Mouse (Mus musculus) NIH3T3 (cell line): ENCODE measurements around the gene Lima1.
A peak's percentile ranks its signal among the peaks of the same experiment; 100 is the strongest.

Experiments
- DNase-seq: peaks from one replicate; pipeline ENCODE4 v3.0.0-alpha.2; 2012; ENCODE audit warnings: low read depth

Lima1 gene

DNA sequence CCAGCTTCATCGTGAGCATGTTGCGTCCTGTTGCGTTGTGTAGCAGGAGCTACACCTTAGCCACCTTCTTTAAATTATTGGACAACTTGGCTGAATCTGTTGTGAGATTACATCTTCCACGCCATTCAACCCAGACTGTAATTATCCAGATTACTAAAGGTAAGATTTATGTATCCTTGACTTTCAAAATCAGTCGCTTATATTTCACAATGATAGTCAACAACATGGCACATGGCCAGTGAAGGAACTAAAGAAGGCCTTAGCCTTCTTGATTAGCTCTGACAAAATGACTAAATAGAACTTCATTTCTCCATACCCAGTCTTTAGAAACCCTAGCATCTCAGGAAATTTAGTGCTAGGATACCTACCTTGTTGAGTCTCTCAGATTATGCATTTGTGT lies 142.1 kb downstream of the Lima1 start:
- peak; percentile 29 for DNase-seq

DNA sequence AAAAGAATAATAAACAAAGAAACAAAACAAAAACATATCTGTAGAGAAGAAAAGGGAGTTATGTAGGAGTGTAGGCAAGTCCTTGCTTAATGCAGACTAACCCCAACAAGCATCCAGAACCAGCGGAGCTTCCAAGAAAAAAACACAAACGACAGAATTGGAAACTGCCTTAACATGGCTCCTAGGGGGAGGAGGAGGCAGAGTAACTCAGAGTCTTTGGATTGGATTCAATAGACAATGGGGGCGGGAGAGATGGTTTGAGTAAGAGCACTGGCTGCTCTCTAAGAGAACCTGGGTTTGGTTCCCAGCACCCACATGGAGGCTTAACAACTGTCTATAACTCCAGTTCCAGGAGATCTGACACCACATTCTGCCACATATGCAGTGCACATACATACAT lies 143.6 kb downstream of the Lima1 start:
- no peak for DNase-seq

DNA sequence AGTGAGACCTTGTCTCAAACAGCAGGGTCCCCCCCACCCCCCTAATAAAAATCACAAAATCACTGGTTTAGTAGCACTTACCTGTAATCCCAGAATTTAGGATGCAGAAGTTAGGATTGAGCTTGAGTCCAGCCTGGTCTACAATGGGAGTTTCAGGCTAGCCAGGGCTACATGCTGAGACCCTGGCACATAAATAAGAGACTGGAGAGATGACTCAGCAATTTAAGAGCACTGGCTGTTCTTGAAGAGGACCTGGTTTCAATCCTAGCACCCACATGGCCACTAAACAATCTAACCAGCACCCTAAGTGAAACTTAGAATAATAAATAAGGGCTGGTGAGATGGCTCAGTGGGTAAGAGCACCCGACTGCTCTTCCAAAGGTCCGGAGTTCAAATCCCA lies 144.1 kb downstream of the Lima1 start:
- DNase-seq: no peak

DNA sequence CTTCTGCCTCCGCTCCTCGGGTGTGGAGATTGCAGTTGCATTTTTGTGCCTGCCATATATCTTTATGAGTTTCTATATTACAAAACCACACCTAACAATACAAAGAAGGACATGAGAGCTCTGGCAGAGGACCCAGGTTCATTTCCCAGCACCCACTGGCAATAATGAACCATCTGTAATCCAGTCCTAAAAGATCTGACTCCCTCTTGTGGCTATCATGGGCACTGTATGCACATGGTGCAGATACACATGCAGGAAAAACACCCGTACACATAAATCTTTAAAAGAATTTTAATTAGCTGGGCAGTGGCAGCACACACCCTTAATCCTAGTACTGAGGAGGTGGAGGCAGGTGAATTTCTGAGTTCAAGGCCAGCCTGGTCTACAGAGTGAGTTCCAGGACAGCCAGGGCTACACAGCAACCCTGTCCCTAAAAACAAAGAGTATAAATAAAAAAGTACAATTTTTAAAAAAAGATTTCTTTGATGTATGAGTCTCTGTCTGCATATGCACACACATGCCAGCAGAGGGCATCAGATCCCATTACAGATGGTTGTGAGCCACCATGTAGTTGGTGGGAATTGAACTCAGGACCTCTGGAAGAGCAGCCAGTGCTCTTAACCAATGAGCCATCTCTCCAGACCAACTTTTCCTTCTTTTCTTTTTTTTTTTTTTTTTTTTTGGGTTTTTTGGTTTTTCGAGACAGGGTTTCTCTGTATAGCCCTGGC lies 146.0 kb downstream of the Lima1 start:
- DNase-seq: no peak
